Mouse (Mus musculus): ENCODE measurements at regions not wholly inside any gene's neighbourhood (a gene's known extent, or its start where the extent isn't known, plus 50 kb on each side); places are given as distances from the start of the nearest gene placed in this dataset.
"Not testable (repeated sequence)": the region's sequence is repeated elsewhere in the genome, so short reads cannot be mapped to it uniquely, and the experiment has no call there.

GRCm38 (mm10) chr17:6489926-6490564, 60.1 kb downstream of the Dynlt1b start:
- peak in 1 of 2 experiments; percentile 56 for DNase-seq (ENCODE audit: low spot score in 2 of 2)

GRCm38 (mm10) chr17:6490565-6490935, 60.6 kb downstream of the Dynlt1b start:
- DNase-seq (ENCODE audit: low spot score in 2 of 2) = not testable (repeated sequence)

- DNase-seq (ENCODE audit: low spot score in 2 of 2) = not testable (repeated sequence)
Measured at GRCm38 (mm10) chr17:6492501-6492900, 62.6 kb downstream of the Dynlt1b start.

DNA sequence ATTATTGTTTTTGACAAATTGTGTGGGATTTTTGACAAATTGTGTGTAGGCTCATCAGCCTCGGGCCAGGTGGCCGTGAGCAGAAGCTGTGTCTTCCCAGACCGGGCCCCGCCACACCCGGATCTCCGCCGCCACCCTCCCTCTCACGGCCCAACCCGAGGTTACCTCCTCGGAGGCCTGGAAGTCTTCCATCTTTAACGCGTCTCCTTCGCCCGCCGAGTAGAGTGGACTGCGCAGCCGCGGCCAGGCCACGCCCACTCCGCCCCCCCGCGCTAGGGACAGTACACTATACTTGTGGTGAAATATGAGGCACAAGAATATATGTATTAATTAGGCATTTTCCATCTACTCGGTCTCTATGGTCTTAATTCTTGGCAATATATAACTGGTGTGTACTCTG, 63.0 kb downstream of the Dynlt1b start:
- DNase-seq (ENCODE audit: low spot score in 2 of 2) = peak; percentile 61 to 64

DNA sequence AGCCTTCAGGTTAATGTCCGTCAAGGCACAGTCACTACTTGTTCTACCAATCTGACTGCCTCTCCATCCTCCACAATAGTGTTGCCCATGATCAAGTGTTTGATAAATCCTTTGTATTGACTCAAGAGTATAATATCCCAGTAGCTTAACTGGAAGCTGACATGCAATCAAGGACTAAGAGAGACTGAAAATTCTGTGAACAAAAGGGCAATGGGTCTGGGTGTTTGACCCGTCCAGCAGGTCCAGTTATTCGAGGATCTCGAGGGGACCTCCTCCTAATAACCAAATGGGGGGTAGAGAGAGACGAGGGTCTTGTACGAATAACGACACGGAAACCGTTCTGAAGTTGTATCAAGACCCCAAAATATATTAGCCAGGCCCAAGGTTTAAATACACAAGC, 66.6 kb downstream of the Dynlt1b start:
- not testable (repeated sequence) for DNase-seq (ENCODE audit: low spot score in 2 of 2)

GRCm38 (mm10) chr17:6502676-6503075, 72.8 kb downstream of the Dynlt1b start:
- DNase-seq (ENCODE audit: low spot score in 2 of 2) = not testable (repeated sequence)

DNA sequence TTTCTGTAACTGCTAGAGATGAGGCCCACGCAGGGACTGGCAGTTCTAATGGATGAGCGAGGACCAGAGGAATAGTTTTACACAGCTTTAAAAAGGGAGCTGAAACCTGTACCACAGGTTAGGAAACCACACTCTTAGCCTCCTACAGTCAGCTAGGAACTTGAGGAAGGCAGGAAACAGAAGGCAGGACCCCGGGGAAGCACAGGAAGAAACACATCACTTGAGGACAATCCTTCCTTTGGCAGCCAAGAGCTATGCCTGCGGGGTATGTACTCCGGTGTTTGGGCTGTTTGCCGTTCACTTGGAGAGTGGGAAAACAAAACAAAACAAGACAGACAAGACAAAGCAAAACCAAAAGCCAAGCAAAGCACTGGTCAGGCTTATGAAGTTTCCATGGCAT, 76.0 kb downstream of the Dynlt1b start:
- DNase-seq (ENCODE audit: low spot score in 2 of 2) = not testable (repeated sequence)

- not testable (repeated sequence) for DNase-seq (ENCODE audit: low spot score in 2 of 2)
Measured at GRCm38 (mm10) chr17:6515128-6515527, 85.2 kb downstream of the Dynlt1b start.

DNA sequence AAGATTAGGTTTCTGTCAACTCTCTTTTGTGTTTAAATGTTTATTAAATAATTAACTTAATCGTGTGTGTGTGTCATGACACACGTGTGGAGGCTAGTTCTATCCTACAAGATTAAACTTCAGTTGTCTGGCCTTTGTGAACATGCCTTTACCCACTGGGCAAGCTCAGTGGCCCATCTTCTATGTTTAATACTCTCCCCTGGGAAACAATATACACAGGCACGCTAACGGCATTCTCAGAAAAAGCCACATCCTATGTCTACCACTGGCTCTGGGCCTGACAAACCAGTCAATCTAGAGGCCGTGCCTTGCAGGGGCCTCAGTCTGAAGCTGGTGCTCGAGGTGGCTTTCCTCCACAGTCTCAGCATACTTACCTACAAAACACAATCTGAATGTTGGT, 82.4 kb upstream of the Dynlt1c start:
- not testable (repeated sequence) for DNase-seq (ENCODE audit: low spot score in 2 of 2)

GRCm38 (mm10) chr17:6520001-6520400, 81.5 kb upstream of the Dynlt1c start:
- not testable (repeated sequence) for DNase-seq (ENCODE audit: low spot score in 2 of 2)

GRCm38 (mm10) chr17:6520751-6521150, 80.7 kb upstream of the Dynlt1c start:
- DNase-seq (ENCODE audit: low spot score in 2 of 2) = not testable (repeated sequence)

DNA sequence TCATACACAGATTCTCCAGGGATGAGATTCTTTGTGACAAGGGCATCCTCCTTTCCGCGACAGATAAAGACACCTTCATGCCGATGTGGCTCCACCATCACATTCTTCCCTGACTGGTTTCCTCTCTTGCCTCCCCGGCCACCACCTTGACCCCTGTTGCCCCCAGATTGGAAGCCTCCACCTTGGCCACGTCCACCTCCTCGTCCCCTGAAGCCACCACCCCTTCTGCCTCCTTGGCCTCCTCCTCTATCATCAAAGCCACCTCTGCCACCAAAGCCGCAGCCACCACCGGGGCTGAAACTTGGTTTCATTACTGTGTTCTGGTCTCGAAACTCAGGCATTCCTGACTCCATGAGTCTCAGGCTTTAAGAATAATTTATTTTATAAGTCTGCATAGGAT, 79.3 kb upstream of the Dynlt1c start:
- not testable (repeated sequence) for DNase-seq (ENCODE audit: low spot score in 2 of 2)

- DNase-seq (ENCODE audit: low spot score in 2 of 2) = not testable (repeated sequence)
Measured at GRCm38 (mm10) chr17:6538723-6539122, 62.7 kb upstream of the Dynlt1c start.

GRCm38 (mm10) chr17:6547064-6547760, 54.3 kb upstream of the Dynlt1c start:
- not testable (repeated sequence) for DNase-seq (ENCODE audit: low spot score in 2 of 2)

DNA sequence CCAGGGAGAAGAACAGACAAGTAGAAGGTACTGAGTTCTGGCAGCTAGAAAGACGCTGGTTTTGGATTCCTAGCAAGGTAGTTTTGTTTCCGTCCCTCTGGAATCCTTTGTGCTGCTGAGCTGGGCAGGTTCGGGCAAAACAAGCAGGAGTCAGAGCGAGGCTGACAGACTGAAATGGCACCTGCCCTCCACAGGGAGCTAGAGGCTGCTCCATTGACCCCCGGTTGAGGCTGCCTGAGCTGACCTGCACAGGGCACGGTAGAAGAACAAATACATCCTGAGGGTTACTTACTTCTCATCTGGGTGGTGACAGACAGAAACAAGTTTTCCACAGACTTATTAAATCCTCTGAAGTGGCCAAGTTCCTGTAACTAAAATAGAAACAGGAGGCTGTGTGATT, 53.5 kb upstream of the Dynlt1c start:
- not testable (repeated sequence) for DNase-seq (ENCODE audit: low spot score in 2 of 2)

All from layer of hippocampus, adult 8-10 months (tissue).